Mouse (Mus musculus) bone marrow, adult 2 months (tissue): ENCODE results near the gene Slain1.

Experiments
- CTCF ChIP-seq: fragments of 200-500 bp; IDR thresholded peaks from 2 replicates; pipeline ENCODE4 v1.5.1; 2011; ENCODE audit warnings: low read length, control low read depth; ENCODE audit not compliant: control insufficient read depth, insufficient read depth
- POLR2A ChIP-seq: fragments of 200-500 bp; IDR thresholded peaks from 2 replicates; pipeline ENCODE4 v1.6.1; 2011; ENCODE audit warnings: low read depth, mild to moderate bottlenecking, control low read depth, low read length, borderline replicate concordance; ENCODE audit not compliant: control insufficient read depth

GRCm38 (mm10) chr14:103686994-103687393 lies 37.0 kb downstream of the Slain1 start:
- no peak for TF ChIP-seq POLR2A
- no peak for TF ChIP-seq CTCF
